Mouse (Mus musculus): Measurements from ENCODE around the gene Dennd1b. TPM values are rescaled to one million over a fixed set of nuclear protein-coding genes. Genes with fewer than 3 reads are reported as not detected.

Gene Dennd1b
- 7.1 and 8.5 TPM in 2 replicates for polyA plus RNA-seq (2015; fragmentation: Nextera tagmentation; extraction: Ambion mirVana)

GRCm38 (mm10) chr1:138963161-138963867, at the start of gene Dennd1b:
Gene Dennd1b, plus strand, starts transcription at chr1:138963435.
- 1% methylated on average over 55 of the region's 69 CpGs for WGBS
- Histone ChIP-seq H3K4me2 (peak within 1 kb of the TSS; percentile 78), H3K27ac (peak within 1 kb of the TSS; percentile 82), H3K36me3 (no peaks in the 10 kb centered on the region), H3K4me1 (peaks cover 17% of the 10 kb centered on the region), H3K9me3 (no peaks in the 10 kb centered on the region), H3K27me3 (no peaks in the 10 kb centered on the region), H3K4me3 (peak within 1 kb of the TSS; percentile 84), H3K9ac (peak within 1 kb of the TSS; percentile 76)
- ATAC-seq (ENCODE audit: insufficient number of reproducible peaks, low FRiP score, low TSS enrichment, low read depth) = peak; percentile 58; the same call in 1 of the 2 replicates

GRCm38 (mm10) chr1:138915596-138915995, 47.6 kb upstream of the Dennd1b start:
- ATAC-seq (ENCODE audit: insufficient number of reproducible peaks, low FRiP score, low TSS enrichment, low read depth) = no peak
- Histone ChIP-seq H3K36me3 (no peaks in the 10 kb centered on the region), H3K27ac (no peak overlapping the region), H3K4me1 (no peaks in the 10 kb centered on the region), H3K4me2 (no peak overlapping the region), H3K9me3 (no peaks in the 10 kb centered on the region), H3K9ac (no peak overlapping the region), H3K27me3 (no peaks in the 10 kb centered on the region), H3K4me3 (no peak overlapping the region)
- WGBS = 92% methylated on average over 3 of the region's 3 CpGs

DNA sequence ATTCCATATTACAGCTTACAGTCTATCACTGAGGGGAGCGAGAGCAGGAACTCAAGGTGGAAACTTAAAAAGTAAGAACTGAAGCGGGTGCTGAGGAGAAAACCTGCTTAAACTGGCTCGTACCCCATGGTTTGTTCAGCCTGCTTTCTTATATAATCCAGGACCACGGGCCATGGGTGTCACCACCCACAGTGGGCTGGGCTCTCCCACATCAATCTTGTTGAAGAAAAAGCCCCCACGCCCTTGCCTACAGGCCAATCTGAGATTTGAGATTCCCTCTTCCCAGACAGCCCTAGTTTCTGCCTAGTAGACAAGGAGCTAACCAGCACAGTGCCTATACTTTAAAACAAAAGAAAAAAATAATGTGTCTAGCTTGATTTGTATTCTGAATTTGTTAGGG, 43.6 kb upstream of the Dennd1b start:
- Histone ChIP-seq H3K9me3 (no peaks in the 10 kb centered on the region), H3K9ac (no peak overlapping the region), H3K36me3 (no peaks in the 10 kb centered on the region), H3K27ac (no peak overlapping the region), H3K4me3 (no peak overlapping the region), H3K4me1 (no peaks in the 10 kb centered on the region), H3K27me3 (no peaks in the 10 kb centered on the region), H3K4me2 (no peak overlapping the region)
- 69% methylated on average over 5 of the region's 5 CpGs for WGBS
- no peak for ATAC-seq (ENCODE audit: insufficient number of reproducible peaks, low FRiP score, low TSS enrichment, low read depth)

DNA sequence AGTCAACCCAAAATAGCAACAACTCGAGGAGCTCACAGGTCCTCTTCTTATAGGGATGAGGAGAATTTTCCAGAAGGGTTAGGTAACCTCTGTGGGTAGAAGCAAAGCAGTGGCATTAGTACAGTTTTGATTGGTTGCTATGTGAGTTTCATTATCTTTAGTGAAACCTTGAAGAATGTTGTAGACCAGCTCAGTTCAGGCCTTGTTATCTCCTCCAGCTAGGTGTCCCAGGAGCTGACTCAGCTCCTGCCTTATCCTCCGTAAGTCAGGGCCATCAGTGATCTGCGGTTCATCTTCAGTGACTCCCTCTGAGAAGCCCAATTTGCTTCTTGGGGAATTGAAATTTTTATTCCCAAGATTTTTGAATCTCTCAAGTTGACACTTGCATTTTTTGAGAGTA, 43.2 kb upstream of the Dennd1b start:
- no peak overlapping the region for H3K4me3 ChIP-seq
- no peak overlapping the region for H3K27ac ChIP-seq
- no peaks in the 10 kb centered on the region for H3K27me3 ChIP-seq
- H3K36me3 ChIP-seq = no peaks in the 10 kb centered on the region
- H3K4me1 ChIP-seq = no peaks in the 10 kb centered on the region
- no peak for ATAC-seq (ENCODE audit: insufficient number of reproducible peaks, low FRiP score, low TSS enrichment, low read depth)
- H3K9me3 ChIP-seq = no peaks in the 10 kb centered on the region
- H3K4me2 ChIP-seq = no peak overlapping the region
- no peak overlapping the region for H3K9ac ChIP-seq
- WGBS = 86% methylated on average over 3 of the region's 3 CpGs

GRCm38 (mm10) chr1:138920799-138921198, 42.4 kb upstream of the Dennd1b start:
- Histone ChIP-seq H3K27ac (no peak overlapping the region), H3K4me2 (no peak overlapping the region), H3K9me3 (no peaks in the 10 kb centered on the region), H3K4me1 (no peaks in the 10 kb centered on the region), H3K4me3 (no peak overlapping the region), H3K36me3 (no peaks in the 10 kb centered on the region), H3K27me3 (no peaks in the 10 kb centered on the region), H3K9ac (no peak overlapping the region)
- WGBS = 45% methylated on average over 1 of the region's 1 CpGs
- ATAC-seq (ENCODE audit: insufficient number of reproducible peaks, low FRiP score, low TSS enrichment, low read depth) = no peak

DNA sequence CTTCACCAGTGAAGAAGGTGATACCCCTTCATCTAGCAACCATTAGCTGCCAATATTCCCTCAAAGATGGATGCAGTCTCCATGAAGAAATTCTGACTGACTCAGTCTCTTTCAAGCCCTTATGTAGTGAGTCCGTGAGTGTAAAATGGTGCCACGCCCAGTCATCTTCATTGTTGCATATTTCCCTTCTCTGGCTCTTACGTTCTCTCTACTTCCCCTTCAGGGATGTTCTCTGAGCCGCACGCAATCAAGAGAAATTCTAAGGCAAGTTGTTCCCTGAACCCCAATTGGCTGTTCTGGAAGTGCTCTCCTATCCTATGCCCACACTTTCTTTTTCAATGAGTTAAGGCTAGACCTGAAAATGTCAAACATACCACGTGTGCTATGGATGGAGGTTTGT, 40.3 kb upstream of the Dennd1b start:
- Histone ChIP-seq H3K9ac (no peak overlapping the region), H3K4me1 (no peaks in the 10 kb centered on the region), H3K4me3 (no peak overlapping the region), H3K36me3 (no peaks in the 10 kb centered on the region), H3K4me2 (no peak overlapping the region), H3K9me3 (no peaks in the 10 kb centered on the region), H3K27ac (no peak overlapping the region), H3K27me3 (no peaks in the 10 kb centered on the region)
- WGBS = 86% methylated on average over 6 of the region's 6 CpGs
- ATAC-seq (ENCODE audit: insufficient number of reproducible peaks, low FRiP score, low TSS enrichment, low read depth) = no peak

GRCm38 (mm10) chr1:138924282-138924681, 39.0 kb upstream of the Dennd1b start:
- H3K4me3 ChIP-seq = no peak overlapping the region
- ATAC-seq (ENCODE audit: insufficient number of reproducible peaks, low FRiP score, low TSS enrichment, low read depth) = no peak
- no peaks in the 10 kb centered on the region for H3K36me3 ChIP-seq
- H3K4me1 ChIP-seq = 0 out of 2 replicates have a peak, but pooled peaks cover 9% of the 10 kb centered on the region
- no peak overlapping the region for H3K4me2 ChIP-seq
- no peaks in the 10 kb centered on the region for H3K27me3 ChIP-seq
- 84% methylated on average over 2 of the region's 2 CpGs for WGBS
- H3K9ac ChIP-seq = no peak overlapping the region
- no peak overlapping the region for H3K27ac ChIP-seq
- H3K9me3 ChIP-seq = no peaks in the 10 kb centered on the region

- ATAC-seq (ENCODE audit: insufficient number of reproducible peaks, low FRiP score, low TSS enrichment, low read depth) = no peak
These were observed 34.4 kb upstream of the Dennd1b start for GRCm38 (mm10) chr1:138928671-138929483.

DNA sequence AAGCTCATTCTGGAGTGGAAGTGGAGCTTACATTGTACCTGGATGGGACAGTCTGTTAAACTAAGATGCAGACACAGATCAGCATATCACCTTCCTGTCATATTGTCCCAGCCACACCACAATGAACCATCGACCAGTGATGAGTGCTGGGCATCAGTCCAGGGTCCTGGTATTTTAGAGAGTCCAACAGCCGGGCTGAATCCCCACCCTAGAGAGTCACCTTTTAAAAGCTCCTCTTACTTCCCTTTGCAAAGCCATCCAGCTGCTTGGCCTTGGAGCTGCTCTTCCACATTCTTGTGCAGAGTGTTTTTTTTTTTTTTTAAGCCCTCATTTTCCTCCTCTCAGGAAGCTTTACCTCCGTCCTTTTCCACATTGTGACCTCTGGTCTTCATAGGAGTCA, 33.2 kb upstream of the Dennd1b start:
- 0 out of 2 replicates have a peak, but pooled peaks cover 11% of the 10 kb centered on the region for H3K4me1 ChIP-seq

More at GRCm38 (mm10) chr1:138928671-138929483, 34.4 kb upstream of the Dennd1b start:
- Histone ChIP-seq H3K9me3 (no peaks in the 10 kb centered on the region), H3K27ac (no peak overlapping the region), H3K4me2 (no peak overlapping the region), H3K36me3 (no peaks in the 10 kb centered on the region), H3K9ac (no peak overlapping the region), H3K27me3 (no peaks in the 10 kb centered on the region), H3K4me1 (0 out of 2 replicates have a peak, but pooled peaks cover 11% of the 10 kb centered on the region), H3K4me3 (no peak overlapping the region)
- WGBS = 57% methylated on average over 11 of the region's 11 CpGs

GRCm38 (mm10) chr1:138930856-138931255, 32.4 kb upstream of the Dennd1b start:
- no peak overlapping the region for H3K4me3 ChIP-seq
- ATAC-seq (ENCODE audit: insufficient number of reproducible peaks, low FRiP score, low TSS enrichment, low read depth) = no peak
- no peaks in the 10 kb centered on the region for H3K36me3 ChIP-seq
- 51% methylated on average over 3 of the region's 3 CpGs for whole genome bisulfite sequencing
- H3K9ac ChIP-seq = no peak overlapping the region
- H3K4me2 ChIP-seq = no peak overlapping the region
- H3K27ac ChIP-seq = no peak overlapping the region
- H3K4me1 ChIP-seq = 0 out of 2 replicates have a peak, but pooled peaks cover 11% of the 10 kb centered on the region
- H3K27me3 ChIP-seq = no peaks in the 10 kb centered on the region
- H3K9me3 ChIP-seq = no peaks in the 10 kb centered on the region

More for the DNA sequence above, 33.2 kb upstream of the Dennd1b start:
- WGBS = 32% methylated on average over 3 of the region's 3 CpGs
- Histone ChIP-seq H3K36me3 (no peaks in the 10 kb centered on the region), H3K4me2 (no peak overlapping the region), H3K9ac (no peak overlapping the region), H3K27me3 (no peaks in the 10 kb centered on the region), H3K27ac (no peak overlapping the region), H3K4me3 (no peak overlapping the region), H3K9me3 (no peaks in the 10 kb centered on the region)
- ATAC-seq (ENCODE audit: insufficient number of reproducible peaks, low FRiP score, low TSS enrichment, low read depth) = no peak

- no peaks in the 10 kb centered on the region for H3K9me3 ChIP-seq
- no peak overlapping the region for H3K9ac ChIP-seq
- 42% methylated on average over 6 of the region's 6 CpGs for WGBS
- no peak overlapping the region for H3K4me2 ChIP-seq
- no peak overlapping the region for H3K4me3 ChIP-seq
- ATAC-seq (ENCODE audit: insufficient number of reproducible peaks, low FRiP score, low TSS enrichment, low read depth) = no peak
- H3K27me3 ChIP-seq = no peaks in the 10 kb centered on the region
- H3K4me1 ChIP-seq = no peaks in the 10 kb centered on the region
- no peaks in the 10 kb centered on the region for H3K36me3 ChIP-seq
- no peak overlapping the region for H3K27ac ChIP-seq
These were observed 27.1 kb upstream of the Dennd1b start for GRCm38 (mm10) chr1:138936169-138936568.
